Mouse (Mus musculus) embryonic facial prominence, embryonic 14.5 days (tissue): ENCODE results near the gene Nell2. TPM values are rescaled to one million over a fixed set of nuclear protein-coding genes. Genes with fewer than 3 reads are reported as not detected.
A peak's percentile ranks its signal among the peaks of the same experiment; 100 is the strongest.

Experiments used
- ATAC-seq: fragments of 200-750 bp; cut with Nextera tagmentation; 2 replicates; pipeline ENCODE4 v1.8.0; 2017; ENCODE audit warnings: low read depth, moderate number of reproducible peaks, moderate TSS enrichment
- DNase-seq: peaks from one replicate; pipeline ENCODE4 v3.0.0-alpha.2; 2015; ENCODE audit warnings: low spot score
- H3K27ac ChIP-seq: fragments of 300-500 bp; sonication (generic); replicated peaks from 2 replicates; pipeline ENCODE4 v1.5.1; 2014; ENCODE audit warnings: low read depth, mild to moderate bottlenecking, low read length, moderate library complexity
- H3K27me3 ChIP-seq: fragments of 300-500 bp; sonication (generic); replicated peaks from 2 replicates; pipeline ENCODE4 v1.6.1; 2014; ENCODE audit warnings: low read length; ENCODE audit not compliant: control insufficient read depth, insufficient read depth
- H3K36me3 ChIP-seq: fragments of 300-500 bp; sonication (generic); 2 replicates; pipeline ENCODE4 v1.6.1; 2014; ENCODE audit warnings: low read length, mixed read lengths; ENCODE audit not compliant: control insufficient read depth, insufficient read depth
- H3K4me1 ChIP-seq: fragments of 300-500 bp; sonication (generic); 2 replicates; pipeline ENCODE4 v1.6.1; 2014; ENCODE audit warnings: antibody characterized with exemption, low read length; ENCODE audit not compliant: control insufficient read depth, insufficient read depth
- H3K4me2 ChIP-seq: fragments of 300-500 bp; sonication (generic); 2 replicates; pipeline ENCODE4 v1.6.1; 2014; ENCODE audit warnings: low read depth, mild to moderate bottlenecking, low read length, moderate library complexity, mixed read lengths
- H3K4me3 ChIP-seq: fragments of 300-500 bp; sonication (generic); 2 replicates; pipeline ENCODE4 v1.5.1; 2014; ENCODE audit warnings: low read depth, mild to moderate bottlenecking, low read length
- H3K9ac ChIP-seq: fragments of 300-500 bp; sonication (generic); 2 replicates; pipeline ENCODE4 v1.6.1; 2014; ENCODE audit warnings: low read depth, mild to moderate bottlenecking, low read length, moderate library complexity, mixed read lengths
- H3K9me3 ChIP-seq: fragments of 300-500 bp; sonication (generic); 2 replicates; pipeline ENCODE4 v1.6.1; 2016; ENCODE audit warnings: low read length; ENCODE audit not compliant: control insufficient read depth
- WGBS: fragments of 180-500 bp; shearing (Covaris S2); extraction: QIAGEN DNeasy Blood & Tissue Kit; methylation state at CpG from one replicate; pipeline ENCODE4 v1.1.7; 2014; 5-methylcytosine and 5-hydroxymethylcytosine counted together
- polyA plus RNA-seq: library from polyadenylated mRNA; unstranded; fragments of >200 nt; fragmentation: Nextera tagmentation; extraction: Ambion mirVana; gene quantifications from 2 replicates; pipeline ENCODE4 v1.2.1, GENCODE M21; 2014

Nell2 gene
- polyA plus RNA-seq, 1 experiment from 2014 or later = 15.1 TPM

GRCm38 (mm10) chr15:95314121-95314807, 214.1 kb downstream of the Nell2 start:
- DNase-seq (peak; percentile 20), ATAC-seq (no peak)
- WGBS = 47% methylated on average over 16 of the region's 16 CpGs
- Histone ChIP-seq H3K4me3 (no peak overlapping the region), H3K36me3 (no peaks in the 10 kb centered on the region), H3K4me2 (no peak overlapping the region), H3K9ac (no peak overlapping the region), H3K4me1 (no peaks in the 10 kb centered on the region), H3K9me3 (no peaks in the 10 kb centered on the region), H3K27me3 (no peaks in the 10 kb centered on the region), H3K27ac (no peak overlapping the region)

- no peak overlapping the region for H3K27ac ChIP-seq
- no peak for DNase-seq
- no peaks in the 10 kb centered on the region for H3K27me3 ChIP-seq
- no peaks in the 10 kb centered on the region for H3K36me3 ChIP-seq
- H3K9me3 ChIP-seq = no peaks in the 10 kb centered on the region
- H3K4me1 ChIP-seq = no peaks in the 10 kb centered on the region
- ATAC-seq = no peak
- H3K9ac ChIP-seq = no peak overlapping the region
- WGBS = 52% methylated on average over 5 of the region's 5 CpGs
- H3K4me3 ChIP-seq = no peak overlapping the region
- H3K4me2 ChIP-seq = no peak overlapping the region
Observed at GRCm38 (mm10) chr15:95313286-95313685, 215.1 kb downstream of the Nell2 start.

DNA sequence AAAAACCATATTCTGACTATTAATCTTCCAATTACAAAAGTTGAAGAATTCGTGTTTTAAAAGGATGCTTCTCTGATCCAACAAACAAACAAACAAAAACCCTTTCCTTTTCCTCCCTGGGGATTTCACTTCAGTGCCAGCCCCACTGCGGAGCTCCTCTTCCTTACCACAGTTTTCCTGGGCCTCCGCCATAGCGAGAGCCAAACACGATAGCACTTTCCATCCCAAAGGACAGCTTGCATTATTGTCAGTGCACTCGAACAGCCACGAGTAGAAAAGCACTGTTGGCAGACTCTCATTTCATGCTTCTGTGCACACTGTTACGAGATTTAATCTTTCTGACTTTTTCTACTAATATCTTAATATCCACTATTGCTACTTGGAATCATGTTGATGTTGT, 224.3 kb downstream of the Nell2 start:
- WGBS = 81% methylated on average over 8 of the region's 8 CpGs
- Histone ChIP-seq H3K9ac (no peak overlapping the region), H3K4me3 (no peak overlapping the region), H3K27ac (no peak overlapping the region), H3K36me3 (no peaks in the 10 kb centered on the region), H3K4me1 (no peaks in the 10 kb centered on the region), H3K9me3 (no peaks in the 10 kb centered on the region), H3K4me2 (no peak overlapping the region), H3K27me3 (no peaks in the 10 kb centered on the region)
- ATAC-seq (no peak), DNase-seq (no peak)

- H3K9ac ChIP-seq = no peak overlapping the region
- WGBS = 91% methylated on average over 10 of the region's 10 CpGs
- no peaks in the 10 kb centered on the region for H3K36me3 ChIP-seq
- H3K4me1 ChIP-seq = no peaks in the 10 kb centered on the region
- DNase-seq (no peak), ATAC-seq (no peak)
- H3K4me2 ChIP-seq = no peak overlapping the region
- no peaks in the 10 kb centered on the region for H3K9me3 ChIP-seq
- no peaks in the 10 kb centered on the region for H3K27me3 ChIP-seq
- no peak overlapping the region for H3K4me3 ChIP-seq
- H3K27ac ChIP-seq = no peak overlapping the region
Observed at GRCm38 (mm10) chr15:95296561-95296960, 231.8 kb downstream of the Nell2 start.

DNA sequence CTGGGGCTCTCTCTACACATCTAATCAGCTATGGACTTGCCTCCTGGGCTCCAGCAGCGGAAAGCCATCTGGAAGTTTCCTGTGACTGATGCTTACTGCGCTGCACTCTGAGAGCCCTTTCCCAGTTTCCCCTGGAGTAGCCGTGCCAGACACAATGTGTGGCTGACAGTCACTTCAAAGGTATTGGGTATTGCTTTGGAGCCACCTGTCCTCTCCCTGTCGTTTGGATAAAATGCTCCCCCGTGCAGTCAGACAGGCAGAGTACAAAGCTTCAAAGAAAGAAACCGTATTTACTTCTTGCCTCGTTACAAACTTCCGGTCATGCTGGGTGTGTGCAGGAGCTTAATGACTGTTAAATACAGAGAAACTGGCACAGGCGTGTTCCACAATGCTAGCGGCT, 239.3 kb downstream of the Nell2 start:
- no peak overlapping the region for H3K4me3 ChIP-seq
- 51% methylated on average over 10 of the region's 10 CpGs for WGBS
- ATAC-seq (no peak), DNase-seq (no peak)
- H3K4me1 ChIP-seq = no peaks in the 10 kb centered on the region
- no peaks in the 10 kb centered on the region for H3K27me3 ChIP-seq
- H3K27ac ChIP-seq = no peak overlapping the region
- no peaks in the 10 kb centered on the region for H3K36me3 ChIP-seq
- H3K9ac ChIP-seq = no peak overlapping the region
- no peaks in the 10 kb centered on the region for H3K9me3 ChIP-seq
- H3K4me2 ChIP-seq = no peak overlapping the region

DNA sequence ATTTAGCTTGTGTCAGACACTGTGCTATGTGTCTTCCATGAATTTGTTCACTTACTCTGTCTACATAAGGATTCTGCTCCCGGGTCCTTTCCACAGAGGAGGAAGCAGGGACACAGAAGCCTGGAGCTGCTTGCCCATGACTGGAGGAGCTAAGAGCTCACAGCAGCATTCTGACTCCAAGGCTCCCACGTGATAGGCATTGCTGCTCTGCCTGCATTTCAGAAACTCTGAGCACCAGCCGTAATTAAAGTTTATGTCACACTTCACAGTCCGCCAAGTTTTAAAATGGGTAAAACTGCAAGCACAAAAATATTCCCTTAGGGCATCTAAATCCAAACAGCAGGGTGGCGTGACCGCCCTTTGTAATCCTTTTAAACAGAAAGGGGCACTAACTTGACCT, 243.2 kb downstream of the Nell2 start:
- no peaks in the 10 kb centered on the region for H3K27me3 ChIP-seq
- ATAC-seq (no peak), DNase-seq (peak; percentile 31)
- H3K27ac ChIP-seq = no peak overlapping the region
- no peaks in the 10 kb centered on the region for H3K9me3 ChIP-seq
- no peak overlapping the region for H3K4me2 ChIP-seq
- H3K9ac ChIP-seq = no peak overlapping the region
- WGBS = 25% methylated on average over 6 of the region's 6 CpGs
- no peaks in the 10 kb centered on the region for H3K4me1 ChIP-seq
- no peak overlapping the region for H3K4me3 ChIP-seq
- no peaks in the 10 kb centered on the region for H3K36me3 ChIP-seq

DNA sequence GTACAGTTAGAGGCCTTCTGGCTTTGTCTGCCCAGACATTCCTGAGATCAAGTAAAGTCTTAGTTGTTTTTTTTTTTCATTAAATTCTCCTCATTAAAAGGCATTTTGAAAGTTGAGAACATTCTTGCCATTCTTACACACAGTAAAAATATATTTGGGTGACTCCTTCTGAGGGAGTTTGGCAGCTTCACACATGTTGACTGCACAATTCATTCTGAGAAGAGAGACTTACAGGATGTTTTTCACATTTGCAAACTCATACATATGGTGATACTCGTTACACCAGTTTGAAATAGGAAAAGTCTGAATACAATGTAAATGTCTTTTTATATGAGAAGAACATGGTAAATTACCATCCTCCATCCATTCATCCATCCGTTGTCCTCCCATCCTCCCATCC, 247.4 kb downstream of the Nell2 start:
- Histone ChIP-seq H3K27me3 (no peaks in the 10 kb centered on the region), H3K36me3 (no peaks in the 10 kb centered on the region), H3K9me3 (no peaks in the 10 kb centered on the region), H3K9ac (no peak overlapping the region), H3K4me2 (no peak overlapping the region), H3K27ac (no peak overlapping the region), H3K4me3 (no peak overlapping the region), H3K4me1 (no peaks in the 10 kb centered on the region)
- ATAC-seq (no peak), DNase-seq (peak; percentile 8)
- WGBS = 69% methylated on average over 2 of the region's 2 CpGs

DNA sequence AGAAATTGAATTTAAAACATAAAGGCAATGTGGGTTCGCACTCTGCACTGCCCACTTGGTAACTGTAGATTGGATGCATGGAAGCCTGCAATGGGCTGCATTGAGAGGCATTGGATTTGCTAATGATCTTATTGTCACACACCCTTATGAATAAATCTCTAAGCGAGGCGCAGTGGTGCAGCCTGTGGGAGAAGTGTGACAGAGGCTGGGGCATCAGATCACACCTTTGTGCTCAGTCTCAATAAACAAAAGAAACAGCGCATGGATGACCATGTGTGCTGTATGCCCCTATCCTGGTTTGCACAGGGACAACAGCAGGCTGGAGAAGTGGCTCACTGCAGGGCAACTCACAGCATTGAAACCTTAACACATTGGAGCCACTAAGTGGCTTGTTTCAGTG, 250.4 kb downstream of the Nell2 start:
- 91% methylated on average over 4 of the region's 4 CpGs for WGBS
- Histone ChIP-seq H3K4me2 (no peak overlapping the region), H3K4me3 (no peak overlapping the region), H3K9me3 (no peaks in the 10 kb centered on the region), H3K27ac (no peak overlapping the region), H3K27me3 (no peaks in the 10 kb centered on the region), H3K36me3 (no peaks in the 10 kb centered on the region), H3K4me1 (no peaks in the 10 kb centered on the region), H3K9ac (no peak overlapping the region)
- ATAC-seq (no peak), DNase-seq (no peak)

GRCm38 (mm10) chr15:95276556-95276955, 251.8 kb downstream of the Nell2 start:
- Histone ChIP-seq H3K9ac (no peak overlapping the region), H3K4me3 (no peak overlapping the region), H3K4me1 (no peaks in the 10 kb centered on the region), H3K4me2 (no peak overlapping the region), H3K27me3 (no peaks in the 10 kb centered on the region), H3K9me3 (no peaks in the 10 kb centered on the region), H3K36me3 (no peaks in the 10 kb centered on the region), H3K27ac (no peak overlapping the region)
- ATAC-seq = no peak
- 97% methylated on average over 3 of the region's 3 CpGs for WGBS
- no peak for DNase-seq
